Mouse (Mus musculus) heart, embryonic 11.5 days (tissue): Measurements from ENCODE around the gene Smug1. TPM values are rescaled to one million over a fixed set of nuclear protein-coding genes. Genes with fewer than 3 reads are reported as not detected.

ENCODE experiments used
- ATAC-seq: fragments of 200-750 bp; cut with Nextera tagmentation; replicated peaks from 2 replicates; pipeline ENCODE4 v1.8.0; 2017; ENCODE audit warnings: moderate library complexity; ENCODE audit not compliant: insufficient number of reproducible peaks, low FRiP score, low TSS enrichment
- H3K27ac ChIP-seq: fragments of 300-500 bp; sonication (generic); 2 replicates; pipeline ENCODE4 v1.5.1; 2014; ENCODE audit warnings: mild to moderate bottlenecking, low read depth, low read length
- H3K27me3 ChIP-seq: fragments of 300-500 bp; sonication (generic); 2 replicates; pipeline ENCODE4 v1.6.1; 2014; ENCODE audit warnings: mild to moderate bottlenecking, low read length, mixed read lengths; ENCODE audit not compliant: control insufficient read depth, insufficient read depth
- H3K36me3 ChIP-seq: fragments of 300-500 bp; sonication (generic); 2 replicates; pipeline ENCODE4 v1.6.1; 2014; ENCODE audit warnings: mild to moderate bottlenecking, low read length, moderate library complexity, mixed read lengths; ENCODE audit not compliant: control insufficient read depth, insufficient read depth
- H3K4me1 ChIP-seq: fragments of 300-500 bp; sonication (generic); 2 replicates; pipeline ENCODE4 v1.6.1; 2014; ENCODE audit warnings: low read length; ENCODE audit not compliant: control insufficient read depth, insufficient read depth
- H3K4me2 ChIP-seq: fragments of 300-500 bp; sonication (generic); 2 replicates; pipeline ENCODE4 v1.6.1; 2014; ENCODE audit warnings: mild to moderate bottlenecking, moderate library complexity
- H3K4me3 ChIP-seq: fragments of 300-500 bp; sonication (generic); 2 replicates; pipeline ENCODE4 v1.5.1; 2014; ENCODE audit warnings: low read depth, low read length
- H3K9ac ChIP-seq: fragments of 300-500 bp; sonication (generic); 2 replicates; pipeline ENCODE4 v1.6.1; 2014; ENCODE audit warnings: mild to moderate bottlenecking, low read depth, low read length, moderate library complexity
- H3K9me3 ChIP-seq: fragments of 300-500 bp; sonication (generic); replicated peaks from 2 replicates; pipeline ENCODE4 v1.6.1; 2016; ENCODE audit warnings: low read length; ENCODE audit not compliant: control insufficient read depth
- WGBS: fragments of 180-500 bp; shearing (Covaris S2); extraction: QIAGEN DNeasy Blood & Tissue Kit; methylation state at CpG from one replicate; pipeline ENCODE4 v1.1.7; 2014; ENCODE audit not compliant: insufficient replicate concordance; 5-methylcytosine and 5-hydroxymethylcytosine counted together
- polyA plus RNA-seq: library from polyadenylated mRNA; unstranded; fragments of >200 nt; fragmentation: Nextera tagmentation; extraction: Ambion mirVana; gene quantifications from 2 replicates; pipeline ENCODE4 v1.2.1, GENCODE M21; 2014

Smug1 gene
- polyA plus RNA-seq, 1 experiment from 2014 or later, result 14.7 TPM

- H3K9ac ChIP-seq, result no peak overlapping the region
- WGBS, result 2% methylated on average over 42 of the region's 48 CpGs
Measured at GRCm38 (mm10) chr15:103182166-103182790, 15.4 kb upstream of the Smug1 start.

GRCm38 (mm10) chr15:103180406-103180805 lies 13.5 kb upstream of the Smug1 start:
- no peaks in the 10 kb centered on the region for H3K36me3 ChIP-seq
- no peak overlapping the region for H3K4me3 ChIP-seq
- no peak overlapping the region for H3K27ac ChIP-seq
- peaks cover 7% of the 10 kb centered on the region for H3K4me1 ChIP-seq
- H3K9me3 ChIP-seq, result no peaks in the 10 kb centered on the region
- H3K27me3 ChIP-seq, result peaks cover 74% of the 10 kb centered on the region
- no peak overlapping the region for H3K9ac ChIP-seq
- ATAC-seq, result no peak
- H3K4me2 ChIP-seq, result no peak overlapping the region

More at GRCm38 (mm10) chr15:103182166-103182790, 15.4 kb upstream of the Smug1 start:
- Histone ChIP-seq H3K4me2 (peak overlapping the region; percentile 70), H3K4me1 (peaks cover 7% of the 10 kb centered on the region), H3K4me3 (peak overlapping the region; percentile 44), H3K36me3 (no peaks in the 10 kb centered on the region), H3K27me3 (peaks cover 55% of the 10 kb centered on the region), H3K27ac (no peak overlapping the region), H3K9me3 (no peaks in the 10 kb centered on the region)
- peak; percentile 25; the same call in 1 of the 2 replicates for ATAC-seq

DNA sequence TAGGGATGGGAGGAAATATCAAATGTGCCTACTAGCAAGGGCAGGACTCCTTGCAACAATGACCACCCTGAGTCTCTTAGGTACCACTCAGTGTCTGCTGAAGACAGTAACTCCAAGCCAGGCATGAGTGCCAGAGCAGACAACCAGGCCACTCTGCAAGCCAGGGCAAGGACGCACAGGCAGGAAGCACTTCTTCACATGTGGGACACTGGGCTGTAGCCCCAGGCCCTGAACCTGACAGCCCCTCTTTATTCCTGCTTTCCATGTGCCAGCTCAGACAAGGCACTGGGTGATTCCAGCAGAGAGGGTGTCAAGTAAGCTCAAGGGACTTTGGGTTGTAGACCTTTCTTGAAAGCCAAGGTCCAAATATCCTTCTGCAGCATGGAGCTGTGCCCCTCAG lies 11.9 kb upstream of the Smug1 start:
- Histone ChIP-seq H3K36me3 (no peaks in the 10 kb centered on the region), H3K4me2 (no peak overlapping the region), H3K4me1 (peaks cover 7% of the 10 kb centered on the region), H3K27me3 (peaks cover 90% of the 10 kb centered on the region), H3K9me3 (no peaks in the 10 kb centered on the region), H3K4me3 (no peak overlapping the region), H3K9ac (no peak overlapping the region), H3K27ac (no peak overlapping the region)
- ATAC-seq, result no peak
- WGBS, result 64% methylated on average over 1 of the region's 1 CpGs

DNA sequence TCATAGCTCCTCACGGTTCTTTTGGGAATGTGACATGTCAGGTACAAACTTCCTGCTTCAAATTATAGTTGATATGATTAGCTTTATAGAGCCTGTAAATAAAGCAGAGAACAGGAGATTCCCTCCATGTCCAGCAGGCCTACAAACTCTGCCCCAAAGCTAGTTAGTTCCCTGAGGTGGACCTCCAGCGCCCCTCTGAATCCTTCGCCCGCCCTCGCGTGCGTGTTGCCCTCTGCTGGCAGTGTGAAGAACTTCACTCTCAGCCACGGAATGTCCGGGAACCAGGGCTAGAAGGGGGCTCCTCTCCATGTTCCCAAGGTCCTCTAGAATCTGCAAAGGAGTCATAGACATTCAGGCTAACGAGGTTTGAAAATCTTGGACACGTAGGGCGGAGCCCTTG lies 11.2 kb upstream of the Smug1 start:
- no peak overlapping the region for H3K9ac ChIP-seq
- H3K4me3 ChIP-seq, result no peak overlapping the region
- no peak for ATAC-seq
- no peak overlapping the region for H3K27ac ChIP-seq
- no peaks in the 10 kb centered on the region for H3K9me3 ChIP-seq
- 4% methylated on average over 12 of the region's 12 CpGs for WGBS
- no peak overlapping the region; the same call in 1 of the 2 replicates for H3K4me2 ChIP-seq
- no peaks in the 10 kb centered on the region for H3K36me3 ChIP-seq
- H3K27me3 ChIP-seq, result peaks cover 96% of the 10 kb centered on the region
- H3K4me1 ChIP-seq, result peaks cover 7% of the 10 kb centered on the region

- Histone ChIP-seq H3K36me3 (no peaks in the 10 kb centered on the region), H3K4me1 (peaks cover 7% of the 10 kb centered on the region), H3K27ac (no peak overlapping the region), H3K9me3 (no peaks in the 10 kb centered on the region), H3K4me3 (no peak overlapping the region), H3K9ac (no peak overlapping the region), H3K27me3 (peaks cover 97% of the 10 kb centered on the region), H3K4me2 (peak overlapping the region; percentile 31)
- ATAC-seq, result no peak
- 1% methylated on average over 12 of the region's 12 CpGs for WGBS
Measured at GRCm38 (mm10) chr15:103177611-103178041, 10.7 kb upstream of the Smug1 start.

DNA sequence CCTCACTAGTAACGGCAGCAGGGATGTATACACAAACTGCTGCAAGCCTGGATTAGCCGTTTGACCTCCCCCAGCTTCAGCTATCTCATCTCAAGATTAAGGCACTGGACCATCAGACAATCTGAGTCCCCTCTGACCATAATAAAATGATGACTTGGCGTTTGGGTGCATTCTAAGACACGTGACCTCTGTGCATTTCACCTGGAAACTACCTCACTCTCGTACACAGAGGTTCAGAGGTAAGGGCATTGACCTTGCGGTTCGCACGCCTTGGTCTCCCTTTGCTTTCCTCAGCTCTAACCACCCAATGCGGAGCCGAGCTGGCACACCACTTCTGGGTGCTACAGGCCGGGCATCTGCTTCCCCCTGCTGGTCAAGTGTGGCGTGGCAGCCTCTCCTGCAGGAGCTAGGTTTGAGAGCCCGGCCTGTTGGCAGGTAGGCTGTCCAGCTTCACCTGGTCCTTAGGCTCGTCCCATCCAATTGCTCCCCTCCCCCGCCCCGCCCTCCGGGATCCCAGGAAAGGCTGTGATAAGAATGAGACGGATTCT lies 10.1 kb upstream of the Smug1 start:
- Histone ChIP-seq H3K9ac (no peak overlapping the region), H3K9me3 (no peaks in the 10 kb centered on the region), H3K4me3 (no peak overlapping the region), H3K4me2 (0 out of 2 replicates have a peak overlapping the region, but pooled peaks have one; percentile 14), H3K27ac (no peak overlapping the region), H3K36me3 (no peaks in the 10 kb centered on the region), H3K4me1 (peaks cover 7% of the 10 kb centered on the region), H3K27me3 (peaks cover 99% of the 10 kb centered on the region)
- ATAC-seq, result no peak; the same call in 1 of the 2 replicates
- WGBS, result under 1% methylated on average over 18 of the region's 18 CpGs

- no peaks in the 10 kb centered on the region for H3K9me3 ChIP-seq
- no peak overlapping the region for H3K27ac ChIP-seq
- H3K4me1 ChIP-seq, result peaks cover 21% of the 10 kb centered on the region
- no peak overlapping the region for H3K9ac ChIP-seq
- no peak for ATAC-seq
- no peak overlapping the region for H3K4me2 ChIP-seq
- H3K27me3 ChIP-seq, result peaks cover 100% of the 10 kb centered on the region
- 59% methylated on average over 5 of the region's 5 CpGs for WGBS
- no peaks in the 10 kb centered on the region for H3K36me3 ChIP-seq
- no peak overlapping the region for H3K4me3 ChIP-seq
Measured at GRCm38 (mm10) chr15:103173251-103173650, 6.4 kb upstream of the Smug1 start.

GRCm38 (mm10) chr15:103172537-103172936 lies 5.6 kb upstream of the Smug1 start:
- Histone ChIP-seq H3K9me3 (no peaks in the 10 kb centered on the region), H3K27ac (no peak overlapping the region), H3K36me3 (no peaks in the 10 kb centered on the region), H3K9ac (no peak overlapping the region), H3K4me1 (peaks cover 17% of the 10 kb centered on the region), H3K4me2 (no peak overlapping the region), H3K4me3 (no peak overlapping the region), H3K27me3 (peaks cover 100% of the 10 kb centered on the region)
- 8% methylated on average over 10 of the region's 10 CpGs for WGBS
- ATAC-seq, result no peak

DNA sequence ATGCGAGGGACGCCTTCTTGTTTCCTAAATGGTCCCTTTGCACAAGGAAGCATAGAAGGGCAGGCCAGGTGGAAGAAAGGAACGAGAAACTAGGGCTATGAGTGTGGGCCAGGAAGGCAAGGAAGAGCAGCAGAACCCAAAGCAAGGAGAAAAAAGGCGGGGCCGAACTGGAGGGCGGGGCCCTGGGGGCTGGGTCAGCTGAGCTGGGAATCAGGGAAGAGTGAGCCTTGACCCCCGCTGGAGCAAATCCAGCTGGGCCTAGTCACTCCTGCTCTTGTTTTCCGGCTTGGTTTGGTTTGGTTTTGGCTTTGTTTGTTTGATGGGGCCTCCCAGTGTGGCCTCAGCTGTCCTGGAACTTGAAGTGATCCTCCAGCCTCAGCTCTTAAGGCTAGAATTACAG lies 4.4 kb upstream of the Smug1 start:
- H3K27me3 ChIP-seq, result peaks cover 100% of the 10 kb centered on the region
- H3K4me1 ChIP-seq, result peaks cover 15% of the 10 kb centered on the region
- no peak overlapping the region for H3K4me2 ChIP-seq
- H3K9me3 ChIP-seq, result no peaks in the 10 kb centered on the region
- H3K36me3 ChIP-seq, result no peaks in the 10 kb centered on the region
- no peak overlapping the region for H3K9ac ChIP-seq
- H3K4me3 ChIP-seq, result no peak overlapping the region
- no peak for ATAC-seq
- WGBS, result 10% methylated on average over 8 of the region's 8 CpGs
- no peak overlapping the region for H3K27ac ChIP-seq
